Mouse (Mus musculus): ENCODE measurements around the gene Cmtm2b. TPM values are rescaled to one million over a fixed set of nuclear protein-coding genes. Genes with fewer than 3 reads are reported as not detected.

Cmtm2b gene
- total RNA-seq, 2 experiments from 2014 or later, result not detected

- no peak for ATAC-seq (ENCODE audit: poor library complexity, severe bottlenecking)
These were observed 57.3 kb downstream of the Cmtm2b start for GRCm38 (mm10) chr8:104379301-104379836.

GRCm38 (mm10) chr8:104380269-104380668 is 58.2 kb downstream of the Cmtm2b start:
- ATAC-seq (ENCODE audit: poor library complexity, severe bottlenecking), result no peak

Other genes with a start within 250 kb of the Cmtm2b start
- 0.52 and 1.1 TPM in 2 replicates for gene Cdh5, start 220.6 kb upstream of the Cmtm2b start, total RNA-seq (2015)
- 0.37 and 0.57 TPM in 2 replicates for gene Cdh5, start 220.6 kb upstream of the Cmtm2b start, total RNA-seq (2017)
- 0.16 TPM in 1 of 2 replicates, not detected in the other for gene Bean1, start 151.8 kb upstream of the Cmtm2b start, total RNA-seq (2015)
- gene Bean1, start 151.8 kb upstream of the Cmtm2b start, total RNA-seq (2017), result 0.11 TPM in 1 of 2 replicates, not detected in the other
- 27.6 and 30.0 TPM in 2 replicates for gene Tk2, start 73.7 kb upstream of the Cmtm2b start, total RNA-seq (2015)
- 17.4 and 28.5 TPM in 2 replicates for gene Tk2, start 73.7 kb upstream of the Cmtm2b start, total RNA-seq (2017)
- gene Cklf, start 71.4 kb upstream of the Cmtm2b start, total RNA-seq (2015), result 120 and 138 TPM in 2 replicates
- 35.9 and 46.7 TPM in 2 replicates for gene Cklf, start 71.4 kb upstream of the Cmtm2b start, total RNA-seq (2017)
- not detected in 2 replicates for gene Cmtm2a, start 29.0 kb upstream of the Cmtm2b start, total RNA-seq (2015)
- gene Cmtm2a, start 29.0 kb upstream of the Cmtm2b start, total RNA-seq (2017), result not detected in 2 replicates
- gene Gm45711, start 12.1 kb upstream of the Cmtm2b start, total RNA-seq (2015), result not detected in 2 replicates
- gene Gm45711, start 12.1 kb upstream of the Cmtm2b start, total RNA-seq (2017), result not detected in 2 replicates
- gene Cmtm1, start 12.1 kb upstream of the Cmtm2b start, total RNA-seq (2015), result not detected in 2 replicates
- not detected in 2 replicates for gene Cmtm1, start 12.1 kb upstream of the Cmtm2b start, total RNA-seq (2017)
- not detected in 2 replicates for gene Gm11020, start 663 bp upstream of the Cmtm2b start, total RNA-seq (2015)
- not detected in 2 replicates for gene Gm11020, start 663 bp upstream of the Cmtm2b start, total RNA-seq (2017)
- gene Cmtm3, start 17.2 kb downstream of the Cmtm2b start, total RNA-seq (2015), result 84.1 and 85.6 TPM in 2 replicates
- 48.5 and 50.4 TPM in 2 replicates for gene Cmtm3, start 17.2 kb downstream of the Cmtm2b start, total RNA-seq (2017)
- 0.59 and 1.1 TPM in 2 replicates for gene Cmtm4, start 73.6 kb downstream of the Cmtm2b start, total RNA-seq (2015)
- 1.6 and 1.7 TPM in 2 replicates for gene Cmtm4, start 73.6 kb downstream of the Cmtm2b start, total RNA-seq (2017)
- gene Dync1li2, start 120.8 kb downstream of the Cmtm2b start, total RNA-seq (2015), result 15.0 and 18.4 TPM in 2 replicates
- gene Dync1li2, start 120.8 kb downstream of the Cmtm2b start, total RNA-seq (2017), result 43.3 and 58.0 TPM in 2 replicates
- not detected in 2 replicates for gene Terb1, start 187.7 kb downstream of the Cmtm2b start, total RNA-seq (2015)
- not detected in 2 replicates for gene Terb1, start 187.7 kb downstream of the Cmtm2b start, total RNA-seq (2017)
- 45.3 and 69.6 TPM in 2 replicates for gene Nae1, start 212.4 kb downstream of the Cmtm2b start, total RNA-seq (2015)
- 67.3 and 83.9 TPM in 2 replicates for gene Nae1, start 212.4 kb downstream of the Cmtm2b start, total RNA-seq (2017)
- 0.27 TPM in 1 of 2 replicates, not detected in the other for gene Car7, start 212.5 kb downstream of the Cmtm2b start, total RNA-seq (2015)
- gene Car7, start 212.5 kb downstream of the Cmtm2b start, total RNA-seq (2017), result 0.44 and 1.2 TPM in 2 replicates